Mouse (Mus musculus) midbrain, embryonic 15.5 days (tissue): ENCODE data around the gene Acss2. TPM values are rescaled to one million over a fixed set of nuclear protein-coding genes. Genes with fewer than 3 reads are reported as not detected.

Source experiments
- microRNA counts: library from miRNA; unstranded; fragments of <30 nt; microRNA quantifications from one replicate; lab custom pipeline; 2016
- microRNA-seq: library from miRNA; unstranded; fragments of <30 nt; microRNA quantifications from one replicate; pipeline ENCODE4, GENCODE M21; 2016
- polyA plus RNA-seq: library from polyadenylated mRNA; unstranded; fragments of >200 nt; fragmentation: Nextera tagmentation; extraction: Ambion mirVana; gene quantifications from 2 replicates; pipeline ENCODE4 v1.2.1, GENCODE M21; 2015

Acss2 gene
- polyA plus RNA-seq, 1 experiment from 2014 or later: 28.0 TPM

MicroRNA genes within 50 kb of the gene (microRNA counts, 519-probe panel; counts per million panel counts)
- microRNA mmu-miR-499 (lab: Ali Mortazavi, UCI): not detected

Small RNA genes within 50 kb of the gene (microRNA-seq; reads per million reads assigned to microRNA genes)
- gene Mir499: 7.2 reads per million, percentile 28 among the genes with 10 or more reads in this experiment

Other genes starting within 250 kb of the Acss2 start
- 581 and 595 TPM in 2 replicates for gene Map1lc3a, start 241.7 kb upstream of the Acss2 start, polyA plus RNA-seq
- 62.0 and 63.8 TPM in 2 replicates for gene Pigu, start 160.5 kb upstream of the Acss2 start, polyA plus RNA-seq
- 105 and 114 TPM in 2 replicates for gene Trp53inp2, start 136.9 kb upstream of the Acss2 start, polyA plus RNA-seq
- gene Ncoa6, start 44.1 kb upstream of the Acss2 start, polyA plus RNA-seq: 26.1 and 28.9 TPM in 2 replicates
- 79.4 and 81.0 TPM in 2 replicates for gene Ggt7, start 289 bp downstream of the Acss2 start, polyA plus RNA-seq
- 15.3 and 16.3 TPM in 2 replicates for gene Gss, start 74.9 kb downstream of the Acss2 start, polyA plus RNA-seq
- gene Myh7b, start 93.3 kb downstream of the Acss2 start, polyA plus RNA-seq: 0.64 and 1.2 TPM in 2 replicates
- gene Trpc4ap, start 174.4 kb downstream of the Acss2 start, polyA plus RNA-seq: 165 and 166 TPM in 2 replicates
- 51.0 and 52.7 TPM in 2 replicates for gene Edem2, start 211.5 kb downstream of the Acss2 start, polyA plus RNA-seq
- gene Gm17581, start 217.9 kb downstream of the Acss2 start, polyA plus RNA-seq: not detected in 2 replicates
- 2.3 and 3.2 TPM in 2 replicates for gene Procr, start 233.2 kb downstream of the Acss2 start, polyA plus RNA-seq